Mouse (Mus musculus): ENCODE data around the gene Clcn2. TPM values are rescaled to one million over a fixed set of nuclear protein-coding genes. Genes with fewer than 3 reads are reported as not detected.

The Clcn2 gene
- 12.8 and 14.0 TPM in 2 replicates for polyA plus RNA-seq (2012; rRNA removed)

DNA sequence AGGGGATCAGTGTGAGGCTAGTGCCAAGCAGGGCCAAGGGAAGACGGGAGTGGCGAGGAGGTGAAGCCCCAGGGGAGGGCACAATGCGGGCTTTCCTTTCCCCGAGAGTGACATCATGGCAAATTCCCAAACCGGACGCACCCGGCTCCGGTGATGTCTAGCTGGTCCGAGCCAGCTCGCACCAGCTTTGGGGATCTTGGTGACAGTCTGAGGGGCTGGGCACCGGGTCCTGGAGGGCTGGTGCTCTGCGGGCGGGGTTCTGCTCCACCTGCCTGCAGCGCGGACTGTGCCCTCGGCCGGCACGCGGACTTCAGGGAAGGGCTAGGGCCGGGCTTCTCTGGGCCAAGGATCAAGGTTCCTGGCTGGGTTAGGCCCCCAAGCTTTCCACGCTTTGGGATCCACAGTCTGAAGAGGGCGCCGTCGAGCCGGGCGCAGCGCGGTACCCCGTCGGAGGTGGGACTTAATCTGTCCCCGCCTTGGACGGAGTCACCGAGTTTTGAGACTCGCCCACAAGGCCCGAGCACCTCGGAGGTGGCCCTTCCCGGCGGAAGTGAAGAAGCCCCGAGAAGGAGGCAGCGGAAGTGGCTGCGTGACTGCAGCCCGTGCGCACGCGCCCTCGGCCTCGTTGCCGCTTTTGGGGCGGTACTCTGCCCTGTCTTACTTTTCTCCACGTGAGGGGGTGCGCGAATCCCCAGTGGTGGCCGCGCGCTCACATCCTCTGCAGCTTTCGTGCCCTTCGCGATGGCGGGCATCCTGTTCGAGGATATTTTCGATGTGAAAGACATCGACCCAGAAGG lies at the start of gene Clcn2, which contains the start of gene Polr2h:
TSS of gene Clcn2 (minus strand) at position 566 of the 797 bp plus-strand sequence.
TSS of gene Polr2h (plus strand) at position 485 of the 797 bp plus-strand sequence.
- DNase-seq (ENCODE audit: low spot score): peak; percentile 95

DNA sequence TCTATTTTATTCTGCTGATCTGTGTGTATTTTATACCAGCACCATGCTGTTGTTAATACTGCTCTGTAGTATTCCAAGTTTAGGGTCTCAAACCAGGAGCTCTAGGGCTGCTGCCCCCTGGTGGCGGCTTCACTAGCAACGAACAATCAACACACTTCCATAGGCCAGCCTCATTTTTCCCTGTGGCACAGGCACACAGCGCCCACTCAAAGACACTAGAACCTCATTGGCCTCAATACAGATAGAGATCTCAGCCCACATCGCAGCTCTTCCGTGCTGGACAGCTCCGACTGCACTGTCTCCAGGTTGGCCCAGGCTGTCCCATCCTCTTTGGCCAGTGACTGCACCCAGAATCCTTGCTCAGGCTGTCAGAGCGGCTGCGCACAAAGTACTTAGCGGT lies 47.7 kb upstream of the Clcn2 start:
- no peak for DNase-seq (ENCODE audit: low spot score)

- DNase-seq (ENCODE audit: low spot score): no peak
Measured at GRCm38 (mm10) chr16:20761681-20762080, 44.1 kb upstream of the Clcn2 start.

- DNase-seq (ENCODE audit: low spot score): no peak
Measured at GRCm38 (mm10) chr16:20757385-20757784, 39.8 kb upstream of the Clcn2 start.

DNA sequence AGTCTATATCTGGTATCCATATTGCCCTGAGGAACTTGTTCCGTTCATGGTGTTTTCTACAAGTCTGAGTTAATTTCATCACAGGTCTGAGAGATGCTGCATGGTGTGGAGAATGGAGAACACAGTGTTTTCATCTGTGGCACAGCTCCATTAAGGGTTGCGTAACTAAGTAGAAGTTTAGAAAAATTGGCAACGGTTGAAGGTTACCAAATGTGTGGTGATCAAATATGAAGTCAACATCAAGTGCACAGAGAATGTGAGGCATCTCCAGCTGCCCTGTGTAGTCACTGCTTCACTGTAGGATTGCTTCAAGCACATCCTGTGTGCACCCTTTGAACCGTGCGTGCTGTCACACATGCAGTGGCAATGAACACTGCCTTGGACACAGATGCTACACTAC lies 38.5 kb upstream of the Clcn2 start:
- no peak for DNase-seq (ENCODE audit: low spot score)

GRCm38 (mm10) chr16:20750518-20750917 lies 33.0 kb upstream of the Clcn2 start:
- DNase-seq (ENCODE audit: low spot score): no peak

- no peak for DNase-seq (ENCODE audit: low spot score)
Measured at GRCm38 (mm10) chr16:20746641-20747040, 29.1 kb upstream of the Clcn2 start.

GRCm38 (mm10) chr16:20739845-20740244 lies 22.3 kb upstream of the Clcn2 start:
- no peak for DNase-seq (ENCODE audit: low spot score)

DNA sequence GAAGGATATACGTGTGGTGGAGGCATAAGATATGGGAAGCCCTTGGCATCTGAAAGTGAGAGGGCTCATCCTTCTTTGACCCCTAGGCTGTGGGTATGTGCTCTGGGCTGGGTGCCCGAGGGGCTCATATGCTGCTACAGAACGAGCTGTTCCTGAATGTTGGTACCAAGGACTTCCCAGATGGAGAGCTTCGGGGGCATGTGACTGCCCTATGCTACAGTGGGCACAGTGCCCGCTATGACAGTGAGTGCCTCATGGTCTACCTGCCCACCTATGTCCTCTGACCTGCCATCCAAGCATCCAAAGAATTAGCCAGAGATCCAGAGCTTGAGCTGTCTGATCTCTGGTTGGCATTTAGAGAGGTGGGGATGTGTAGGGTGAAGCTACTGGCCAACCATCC lies 19.3 kb upstream of the Clcn2 start:
- no peak for DNase-seq (ENCODE audit: low spot score)

- DNase-seq (ENCODE audit: low spot score): no peak
Measured at GRCm38 (mm10) chr16:20736168-20736567, 18.6 kb upstream of the Clcn2 start.

- no peak for DNase-seq (ENCODE audit: low spot score)
Measured at GRCm38 (mm10) chr16:20735651-20736050, 18.1 kb upstream of the Clcn2 start.

GRCm38 (mm10) chr16:20733731-20734730 lies 16.5 kb upstream of the Clcn2 start, which contains the start of gene Thpo:
Gene Thpo, minus strand, starts transcription at chr16:20734511.
- no peak for DNase-seq (ENCODE audit: low spot score)

GRCm38 (mm10) chr16:20732925-20733730 lies 15.6 kb upstream of the Clcn2 start, which contains the start of gene Chrd:
Gene Chrd, plus strand, starts transcription at chr16:20733127.
- DNase-seq (ENCODE audit: low spot score): peak; percentile 62

DNA sequence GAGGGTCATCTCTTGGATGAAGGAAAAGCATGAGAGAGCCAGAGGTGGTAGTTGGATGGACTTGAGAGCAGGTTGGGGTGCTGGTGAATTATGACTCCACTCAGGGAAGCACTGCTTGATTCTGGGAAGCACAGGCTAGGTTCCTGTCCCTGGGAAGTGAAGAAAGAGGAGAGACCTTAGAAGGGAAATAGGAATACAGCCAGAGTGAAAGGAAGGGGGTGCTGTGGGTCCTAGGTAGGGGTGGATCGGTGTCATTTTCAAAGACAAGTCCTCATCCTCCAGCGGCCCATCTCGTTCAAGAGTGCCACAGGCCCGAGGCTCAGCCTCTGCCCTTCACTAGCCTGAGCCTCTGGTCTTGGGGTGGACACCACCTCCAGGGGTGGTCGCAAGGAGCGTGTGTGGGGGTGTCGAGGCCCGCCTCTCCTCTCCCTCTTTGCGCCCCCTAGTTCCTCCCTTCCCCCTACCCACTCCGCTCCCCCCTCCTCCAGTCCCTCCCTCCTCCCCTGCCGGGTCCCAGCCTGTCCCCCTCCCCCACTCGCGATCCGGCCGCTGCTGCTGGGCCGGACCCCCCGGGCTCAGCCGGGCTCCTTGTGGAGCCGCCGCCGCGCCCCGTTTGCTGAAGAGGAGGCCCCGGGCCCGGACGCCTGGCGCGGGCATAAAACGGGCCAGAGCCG lies 14.8 kb upstream of the Clcn2 start:
- DNase-seq (ENCODE audit: low spot score): no peak

DNA sequence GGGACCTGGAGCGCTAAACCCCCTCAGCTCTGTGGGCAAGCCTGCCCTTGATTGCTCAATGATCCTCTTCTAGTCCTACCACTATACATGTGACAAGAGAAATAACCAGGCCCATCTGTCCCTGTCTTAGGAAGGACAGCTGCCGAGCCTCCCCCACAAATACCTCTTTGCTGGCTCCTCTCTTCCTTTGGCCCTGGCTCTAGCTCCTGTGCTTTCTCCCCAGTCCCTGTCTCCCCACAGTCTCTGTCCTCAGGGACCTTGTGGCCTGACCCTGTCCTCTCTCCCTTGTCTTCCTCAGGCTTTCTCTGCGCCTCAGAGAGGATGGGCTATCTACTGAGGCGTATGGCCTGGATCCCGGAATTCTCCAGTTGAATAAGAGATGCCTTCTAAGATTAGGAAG lies 14.1 kb upstream of the Clcn2 start:
- no peak for DNase-seq (ENCODE audit: low spot score)

DNA sequence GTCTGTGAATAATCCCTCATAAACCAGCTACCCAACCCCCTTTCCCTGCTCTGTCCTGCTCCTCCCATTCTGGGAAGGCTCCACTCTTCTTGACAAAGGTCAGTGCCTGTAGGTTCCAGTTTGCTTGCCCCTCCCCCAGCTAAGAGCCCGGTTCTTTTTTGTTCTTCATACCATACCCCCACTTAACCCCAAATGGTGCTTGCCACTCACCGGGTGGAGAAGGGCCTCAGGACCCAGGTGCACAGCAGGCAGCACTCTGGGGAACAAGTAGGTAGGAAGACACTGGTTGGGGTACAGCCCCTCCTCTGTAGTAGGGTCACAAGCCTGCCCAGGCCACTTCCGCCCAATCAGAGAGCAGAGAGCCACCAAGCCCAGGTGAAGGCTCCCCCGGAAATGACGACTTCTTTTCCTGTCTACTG lies 12.8 kb upstream of the Clcn2 start:
- no peak for DNase-seq (ENCODE audit: low spot score)

DNA sequence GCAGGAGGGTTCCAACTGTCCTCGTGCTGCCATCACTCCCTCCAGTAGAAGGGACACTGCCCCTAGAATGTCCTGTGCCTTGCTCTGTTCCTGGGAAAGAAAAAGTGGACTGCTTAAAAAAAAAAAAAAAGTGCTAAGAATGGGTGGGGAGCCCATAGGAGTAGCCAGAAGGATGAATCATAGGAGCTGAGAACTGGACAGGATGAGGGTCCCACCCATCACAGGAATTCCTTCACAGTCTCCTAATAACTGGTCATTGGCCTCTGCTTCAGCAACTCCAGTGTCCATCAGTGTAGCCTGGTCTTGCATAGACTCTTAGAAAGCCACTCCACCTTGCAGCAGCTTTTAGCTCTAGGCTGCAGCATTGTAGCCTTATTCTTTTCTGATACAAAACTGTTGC lies 8.8 kb upstream of the Clcn2 start:
- no peak for DNase-seq (ENCODE audit: low spot score)

DNA sequence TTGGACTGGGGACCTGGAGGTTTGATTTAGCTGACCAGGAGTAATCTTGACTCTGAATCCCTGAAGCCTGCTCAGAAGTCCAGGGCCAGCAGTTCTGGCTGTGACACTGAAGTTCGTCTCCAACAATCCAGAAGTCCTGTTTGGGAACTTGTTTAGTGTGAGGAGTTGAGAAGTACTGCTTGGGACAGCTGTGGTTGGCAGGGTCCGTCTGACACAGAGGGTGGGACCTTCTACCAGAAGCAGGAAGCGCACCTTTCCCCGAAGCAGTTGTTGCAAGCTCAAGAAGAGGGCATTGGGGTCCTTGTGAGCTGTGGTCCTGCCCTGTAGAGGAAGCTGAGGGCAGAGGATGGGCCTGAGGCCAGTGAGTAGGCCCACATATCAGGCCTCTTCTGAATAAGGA lies 8.2 kb upstream of the Clcn2 start:
- DNase-seq (ENCODE audit: low spot score): no peak

GRCm38 (mm10) chr16:20725321-20725720 lies 7.8 kb upstream of the Clcn2 start:
- DNase-seq (ENCODE audit: low spot score): no peak

GRCm38 (mm10) chr16:20724338-20724748 lies 6.8 kb upstream of the Clcn2 start:
- DNase-seq (ENCODE audit: low spot score): no peak

DNA sequence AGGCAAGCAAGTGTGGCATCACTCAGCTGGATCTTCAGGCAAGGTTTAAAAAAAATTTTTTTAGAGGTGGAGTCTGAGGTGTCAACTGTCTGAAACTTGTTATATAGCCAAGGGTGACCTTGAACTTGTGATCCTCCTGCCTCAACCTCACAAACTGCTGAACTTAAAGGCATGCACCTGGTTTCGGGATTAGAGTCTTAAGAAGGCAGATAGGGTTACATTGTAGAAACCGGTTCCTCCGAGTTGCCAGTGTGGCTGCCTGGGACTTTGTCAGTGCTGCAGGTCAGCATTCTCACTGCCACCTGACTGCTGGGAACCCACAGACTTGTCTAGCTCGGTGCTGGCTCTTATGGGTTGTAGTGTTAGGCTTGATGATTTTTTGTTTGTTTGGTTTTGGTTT lies 5.7 kb upstream of the Clcn2 start:
- DNase-seq (ENCODE audit: low spot score): no peak
